Mouse (Mus musculus) neural tube, embryonic 11.5 days (tissue): Measurements from ENCODE around the gene F2. TPM values are rescaled to one million over a fixed set of nuclear protein-coding genes. Genes with fewer than 3 reads are reported as not detected.

Experiments used
- ATAC-seq: fragments of 200-750 bp; cut with Nextera tagmentation; 2 replicates; pipeline ENCODE4 v1.8.0; 2017; ENCODE audit warnings: moderate number of reproducible peaks, mild to moderate bottlenecking, moderate TSS enrichment, moderate library complexity; ENCODE audit not compliant: insufficient read depth, low FRiP score, low TSS enrichment
- DNase-seq: peaks from one replicate; pipeline ENCODE4 v3.0.0-alpha.2; 2015; ENCODE audit warnings: low spot score
- H3K27ac ChIP-seq: fragments of 300-500 bp; sonication (generic); 2 replicates; pipeline ENCODE4 v1.5.1; 2014; ENCODE audit warnings: low read depth, mild to moderate bottlenecking, low read length
- H3K27me3 ChIP-seq: fragments of 300-500 bp; sonication (generic); 2 replicates; pipeline ENCODE4 v1.6.1; 2014; ENCODE audit warnings: mild to moderate bottlenecking, low read length, mixed read lengths; ENCODE audit not compliant: control insufficient read depth, insufficient read depth
- H3K36me3 ChIP-seq: fragments of 300-500 bp; sonication (generic); 2 replicates; pipeline ENCODE4 v1.6.1; 2014; ENCODE audit warnings: mild to moderate bottlenecking, low read length, moderate library complexity, mixed read lengths; ENCODE audit not compliant: control insufficient read depth, insufficient read depth
- H3K4me1 ChIP-seq: fragments of 300-500 bp; sonication (generic); 2 replicates; pipeline ENCODE4 v1.6.1; 2014; ENCODE audit warnings: low read length, mixed read lengths; ENCODE audit not compliant: control insufficient read depth, insufficient read depth
- H3K4me2 ChIP-seq: fragments of 300-500 bp; sonication (generic); 2 replicates; pipeline ENCODE4 v1.6.1; 2014; ENCODE audit warnings: low read depth, mild to moderate bottlenecking, moderate library complexity
- H3K4me3 ChIP-seq: fragments of 300-500 bp; sonication (generic); 2 replicates; pipeline ENCODE4 v1.5.1; 2014; ENCODE audit warnings: low read depth, low read length
- H3K9ac ChIP-seq: fragments of 300-500 bp; sonication (generic); 2 replicates; pipeline ENCODE4 v1.6.1; 2014; ENCODE audit warnings: mild to moderate bottlenecking, low read length
- H3K9me3 ChIP-seq: fragments of 300-500 bp; sonication (generic); 2 replicates; pipeline ENCODE4 v1.6.1; 2016; ENCODE audit warnings: low read length; ENCODE audit not compliant: control insufficient read depth
- WGBS: fragments of 180-500 bp; shearing (Covaris S2); extraction: QIAGEN DNeasy Blood & Tissue Kit; methylation state at CpG from one replicate; pipeline ENCODE4 v1.1.7; 2014; 5-methylcytosine and 5-hydroxymethylcytosine counted together
- polyA plus RNA-seq: library from polyadenylated mRNA; unstranded; fragments of >200 nt; fragmentation: Nextera tagmentation; extraction: Ambion mirVana; gene quantifications from 2 replicates; pipeline ENCODE4 v1.2.1, GENCODE M21; 2014

F2 gene
- polyA plus RNA-seq, 1 experiment from 2014 or later, result 0.15 TPM

DNA sequence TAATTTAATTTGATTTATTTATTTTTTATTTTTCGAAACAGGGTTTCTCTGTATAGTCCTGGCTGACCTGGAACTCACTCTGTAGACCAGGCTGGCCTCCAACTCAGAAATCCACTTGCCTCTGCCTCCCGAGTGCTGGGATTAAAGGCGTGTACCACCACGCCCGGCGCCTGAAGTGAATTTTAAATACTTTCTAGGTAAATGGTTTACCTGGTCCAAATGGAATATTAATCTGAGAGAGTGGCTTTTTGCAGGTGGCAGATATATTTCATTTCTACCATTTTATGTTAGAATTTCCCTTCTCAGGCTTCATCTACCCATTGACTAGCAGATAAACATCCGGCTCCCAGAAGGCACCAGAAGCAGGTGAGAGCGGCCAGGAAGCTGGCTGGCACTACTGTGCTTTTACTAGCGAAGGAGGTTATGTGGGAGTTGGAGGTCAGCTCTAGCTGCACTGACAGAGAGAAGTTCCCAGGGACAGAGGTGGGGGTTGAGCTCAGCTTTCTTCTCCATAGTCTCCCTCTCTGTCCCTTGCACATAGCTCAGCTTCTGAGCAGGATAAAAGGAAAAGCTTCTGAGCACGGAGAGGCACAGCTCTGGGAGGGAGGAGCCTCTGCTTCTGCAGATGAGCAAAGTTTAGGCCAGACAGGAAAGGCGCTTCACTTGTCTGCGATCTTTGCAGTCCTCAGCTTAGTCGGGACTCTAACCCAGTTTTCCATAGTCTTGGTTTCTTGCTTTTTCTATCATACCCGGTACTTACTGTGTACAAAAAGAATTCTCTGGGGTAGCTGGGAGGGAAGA is 15.4 kb upstream of the F2 start:
- DNase-seq (no peak), ATAC-seq (no peak)
- Histone ChIP-seq H3K27ac (no peak overlapping the region), H3K4me2 (no peak overlapping the region), H3K27me3 (no peaks in the 10 kb centered on the region), H3K4me1 (peaks cover 14% of the 10 kb centered on the region), H3K36me3 (peaks cover 6% of the 10 kb centered on the region), H3K9me3 (no peaks in the 10 kb centered on the region), H3K9ac (no peak overlapping the region), H3K4me3 (no peak overlapping the region)
- 88% methylated on average over 14 of the region's 14 CpGs for WGBS

DNA sequence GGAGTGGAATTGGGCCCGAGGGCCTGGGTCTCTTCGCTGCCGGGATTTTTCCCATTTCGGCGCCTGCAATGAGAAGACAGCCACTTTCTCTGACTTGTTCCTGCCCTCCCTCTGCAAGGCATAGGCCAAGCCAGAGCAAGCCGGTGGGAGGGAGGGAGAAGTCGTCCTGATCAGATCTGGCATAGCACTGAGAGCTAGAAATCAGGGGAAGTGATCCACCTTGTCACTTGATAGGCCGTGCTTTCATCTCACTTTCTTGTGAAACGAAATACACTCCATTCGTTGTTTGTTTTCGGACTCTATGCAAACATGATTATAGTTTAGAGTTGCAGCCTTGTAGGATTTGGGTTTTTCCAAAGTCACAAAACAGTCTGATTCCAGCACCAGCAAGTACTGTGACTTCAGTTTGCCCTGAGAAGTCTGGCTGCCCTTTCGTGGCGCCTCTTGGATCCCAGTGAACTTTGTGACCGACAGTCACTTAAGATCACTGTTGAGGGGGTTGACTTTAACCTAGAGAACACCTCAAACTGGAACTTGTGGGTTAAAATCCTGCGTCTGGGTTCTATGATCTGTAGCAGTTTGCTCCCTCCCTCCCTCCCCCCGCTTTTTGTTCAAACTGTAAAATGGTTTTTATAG is 14.3 kb upstream of the F2 start:
- WGBS, result 17% methylated on average over 16 of the region's 16 CpGs
- peak overlapping the region; percentile 54 for H3K4me3 ChIP-seq
- H3K27me3 ChIP-seq, result no peaks in the 10 kb centered on the region
- ATAC-seq (peak; percentile 46), DNase-seq (no peak)
- peaks cover 18% of the 10 kb centered on the region for H3K36me3 ChIP-seq
- H3K27ac ChIP-seq, result peak overlapping the region; percentile 76; the same call in 1 of the 2 replicates
- peak overlapping the region; percentile 69 for H3K9ac ChIP-seq
- H3K4me2 ChIP-seq, result peak overlapping the region; percentile 81
- peaks cover 14% of the 10 kb centered on the region for H3K4me1 ChIP-seq
- H3K9me3 ChIP-seq, result no peaks in the 10 kb centered on the region

DNA sequence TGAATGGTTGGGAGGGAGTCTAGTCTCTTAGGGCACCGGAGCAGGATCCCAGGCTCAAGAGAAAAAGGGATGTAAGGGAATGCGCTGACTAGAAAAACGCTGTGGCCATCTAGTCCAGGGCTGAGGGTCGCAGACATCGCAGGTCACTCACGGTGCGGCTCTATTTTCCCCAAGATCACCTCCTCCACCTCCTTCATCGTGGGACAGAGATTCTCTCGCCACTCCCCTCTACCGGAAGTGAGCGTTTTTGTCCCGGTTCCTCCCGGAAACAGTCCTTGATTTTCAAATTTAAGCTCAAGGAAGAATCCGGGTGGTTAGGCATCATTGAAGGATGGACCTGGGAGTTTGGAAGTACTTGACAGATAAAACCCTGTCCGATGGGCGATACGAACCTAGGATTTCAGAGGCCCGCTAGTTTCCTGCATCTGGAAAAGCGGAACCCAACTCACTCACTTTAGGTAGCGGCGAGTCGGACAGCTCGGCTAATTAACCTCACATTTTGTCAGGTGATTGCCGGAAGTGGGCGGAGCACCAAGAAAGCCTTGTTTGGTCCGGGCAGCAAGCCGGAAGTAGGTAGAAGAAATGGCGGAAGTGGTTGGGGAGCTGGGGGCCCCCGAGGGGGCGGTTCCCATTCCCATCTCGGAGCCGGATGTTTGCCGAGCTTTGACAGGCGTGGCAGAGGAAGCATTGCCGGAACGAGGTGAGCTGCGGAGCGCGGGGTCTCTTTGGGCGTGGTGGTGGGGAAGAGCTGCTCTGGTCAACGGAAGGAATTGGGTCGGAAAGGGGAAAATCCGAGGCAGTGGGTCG is 13.5 kb upstream of the F2 start, which contains the start of the genes Zfp408 and Arhgap1:
Gene Zfp408, minus strand, starts transcription at position 239 of the 807 bp plus-strand sequence.
Gene Arhgap1, plus strand, starts transcription at position 308 of the 807 bp plus-strand sequence.
- H3K36me3 ChIP-seq, result peaks cover 23% of the 10 kb centered on the region
- H3K9me3 ChIP-seq, result no peaks in the 10 kb centered on the region
- peaks cover 14% of the 10 kb centered on the region for H3K4me1 ChIP-seq
- H3K9ac ChIP-seq, result peak within 1 kb of the TSS; percentile 69
- ATAC-seq, result peak; percentile 94
- peak; percentile 96 for DNase-seq
- under 1% methylated on average over 44 of the region's 44 CpGs for WGBS
- H3K4me3 ChIP-seq, result peak within 1 kb of the TSS; percentile 54
- H3K27me3 ChIP-seq, result no peaks in the 10 kb centered on the region
- H3K27ac ChIP-seq, result peak within 1 kb of the TSS; percentile 76; the same call in 1 of the 2 replicates
- peak within 1 kb of the TSS; percentile 97 for H3K4me2 ChIP-seq

GRCm38 (mm10) chr2:91649152-91649551 is 12.9 kb upstream of the F2 start:
- peak overlapping the region; percentile 69 for H3K9ac ChIP-seq
- peak overlapping the region; percentile 97 for H3K4me2 ChIP-seq
- no peak overlapping the region for H3K27ac ChIP-seq
- H3K27me3 ChIP-seq, result no peaks in the 10 kb centered on the region
- peak overlapping the region; percentile 54 for H3K4me3 ChIP-seq
- ATAC-seq, result 0 out of 2 replicates have a peak, but pooled peaks have one; percentile 7
- WGBS, result 3% methylated on average over 15 of the region's 15 CpGs
- peaks cover 14% of the 10 kb centered on the region for H3K4me1 ChIP-seq
- no peaks in the 10 kb centered on the region for H3K9me3 ChIP-seq
- peaks cover 26% of the 10 kb centered on the region for H3K36me3 ChIP-seq
- peak; percentile 19 for DNase-seq

GRCm38 (mm10) chr2:91646733-91647132 is 10.5 kb upstream of the F2 start:
- Histone ChIP-seq H3K4me3 (no peak overlapping the region), H3K9me3 (no peaks in the 10 kb centered on the region), H3K36me3 (peaks cover 29% of the 10 kb centered on the region), H3K4me2 (no peak overlapping the region), H3K27me3 (no peaks in the 10 kb centered on the region), H3K27ac (no peak overlapping the region), H3K9ac (no peak overlapping the region), H3K4me1 (peaks cover 14% of the 10 kb centered on the region)
- DNase-seq (peak; percentile 71), ATAC-seq (no peak)
- 33% methylated on average over 1 of the region's 1 CpGs for WGBS

- peaks cover 29% of the 10 kb centered on the region for H3K36me3 ChIP-seq
Observed at GRCm38 (mm10) chr2:91645811-91646210, 9.6 kb upstream of the F2 start.

GRCm38 (mm10) chr2:91645354-91645753 is 9.1 kb upstream of the F2 start:
- 95% methylated on average over 15 of the region's 15 CpGs for WGBS
- Histone ChIP-seq H3K4me2 (no peak overlapping the region), H3K4me3 (no peak overlapping the region), H3K9ac (no peak overlapping the region), H3K9me3 (no peaks in the 10 kb centered on the region), H3K4me1 (peaks cover 8% of the 10 kb centered on the region; the same call in 1 of the 2 replicates), H3K27ac (no peak overlapping the region), H3K36me3 (peaks cover 29% of the 10 kb centered on the region), H3K27me3 (no peaks in the 10 kb centered on the region)
- ATAC-seq (no peak), DNase-seq (no peak)

More at GRCm38 (mm10) chr2:91645811-91646210, 9.6 kb upstream of the F2 start:
- Histone ChIP-seq H3K27ac (no peak overlapping the region), H3K9me3 (no peaks in the 10 kb centered on the region), H3K27me3 (no peaks in the 10 kb centered on the region), H3K9ac (no peak overlapping the region), H3K4me2 (no peak overlapping the region), H3K4me3 (no peak overlapping the region), H3K4me1 (peaks cover 12% of the 10 kb centered on the region)
- ATAC-seq (no peak), DNase-seq (no peak)
- WGBS, result 94% methylated on average over 11 of the region's 11 CpGs

GRCm38 (mm10) chr2:91644021-91644420 is 7.8 kb upstream of the F2 start:
- Histone ChIP-seq H3K4me1 (peaks cover 7% of the 10 kb centered on the region; the same call in 1 of the 2 replicates), H3K4me3 (no peak overlapping the region), H3K9ac (no peak overlapping the region), H3K27ac (no peak overlapping the region), H3K36me3 (peaks cover 29% of the 10 kb centered on the region), H3K27me3 (no peaks in the 10 kb centered on the region), H3K4me2 (no peak overlapping the region), H3K9me3 (no peaks in the 10 kb centered on the region)
- no peak for DNase-seq
- WGBS, result 95% methylated on average over 11 of the region's 11 CpGs
- ATAC-seq, result no peak
